ENCODE assay signal across 14 mouse cellular contexts in genomic region chr8:98685195-98685594, GRCm38 (mm10).
A peak's percentile ranks its signal among the peaks of the same experiment; 100 is the strongest.
DNase-seq lines count a peak whose midpoint lies in the region; ATAC-seq lines count a peak whose summit lies in the region.
"Had no signal": no experiment of that assay in that cellular context is flagged by ENCODE, and none has a peak within 500 bp of the region (broad histone marks: within the 10 kb centered on the region; RNA-seq: fewer than 3 reads in every experiment).

No protein-coding gene starts in this region.

- DNase-seq in cerebellum, adult 11 months: peak; percentile 67
- DNase-seq in cerebellum, postnatal 14 days: peak; percentile 83 to 89
- peak; percentile 21 to 80 for DNase-seq in layer of hippocampus, postnatal 14 days (ENCODE audit: low spot score in 2 of 2)
- peak; percentile 61 to 63 for DNase-seq in right cerebral cortex, postnatal 10 days (ENCODE audit: low spot score in 2 of 2)
- no peak for DNase-seq in thymus, postnatal 14 days
- no peak for DNase-seq in kidney, postnatal 36 days
- DNase-seq: gastrocnemius, postnatal 25 days had no signal

- 94% methylated on average over 9 of the region's 9 CpGs for WGBS in midbrain, embryonic 13.5 days

- H3K27me3 ChIP-seq in midbrain, embryonic 13.5 days: no peaks in the 10 kb centered on the region
- H3K27me3 ChIP-seq: CH12.LX; heart, embryonic 15.5 days; hindbrain, embryonic 15.5 days; kidney, embryonic 15.5 days; lung, embryonic 15.5 days; Patski had no signal

- no peak overlapping the region for H3K9ac ChIP-seq in midbrain, embryonic 13.5 days (replicated peaks)
- H3K9ac ChIP-seq: heart, embryonic 15.5 days; hindbrain, embryonic 15.5 days; kidney, embryonic 15.5 days; lung, embryonic 15.5 days had no signal

- H3K9me3 ChIP-seq in midbrain, embryonic 13.5 days: no peaks in the 10 kb centered on the region
- H3K9me3 ChIP-seq: heart, embryonic 15.5 days; hindbrain, embryonic 15.5 days; kidney, embryonic 15.5 days; lung, embryonic 15.5 days had no signal

- ATAC-seq in midbrain, embryonic 13.5 days: no peak
- ATAC-seq: Patski had no signal

- no peak overlapping the region for H3K27ac ChIP-seq in midbrain, embryonic 13.5 days
- H3K27ac ChIP-seq: heart, embryonic 15.5 days; hindbrain, embryonic 15.5 days; kidney, embryonic 15.5 days; lung, embryonic 15.5 days had no signal

- H3K4me3 ChIP-seq in midbrain, embryonic 13.5 days (replicated peaks): no peak overlapping the region
- H3K4me3 ChIP-seq: heart, embryonic 15.5 days; hindbrain, embryonic 15.5 days; kidney, embryonic 15.5 days; lung, embryonic 15.5 days had no signal

- H3K4me1 ChIP-seq in midbrain, embryonic 13.5 days (replicated peaks): no peaks in the 10 kb centered on the region
- H3K4me1 ChIP-seq: heart, embryonic 15.5 days; hindbrain, embryonic 15.5 days; kidney, embryonic 15.5 days; lung, embryonic 15.5 days had no signal

- H3K4me2 ChIP-seq in midbrain, embryonic 13.5 days (replicated peaks): no peak overlapping the region
- H3K4me2 ChIP-seq: heart, embryonic 15.5 days; hindbrain, embryonic 15.5 days; kidney, embryonic 15.5 days; lung, embryonic 15.5 days had no signal

- no peaks in the 10 kb centered on the region for H3K36me3 ChIP-seq in midbrain, embryonic 13.5 days
- H3K36me3 ChIP-seq: heart, embryonic 15.5 days; hindbrain, embryonic 15.5 days; kidney, embryonic 15.5 days; lung, embryonic 15.5 days had no signal

Comparison
In these comparisons a context has a peak if more than half of its experiments do, and no peak if none do; other contexts are left out.
1. DNase-seq: peak in cerebellum, adult 11 months (single experiment), cerebellum, postnatal 14 days (2 of 2), layer of hippocampus, postnatal 14 days (2 of 2) and right cerebral cortex, postnatal 10 days (2 of 2); none in thymus, postnatal 14 days (single experiment) and kidney, postnatal 36 days (0 of 2).